Mouse (Mus musculus): ENCODE data around the gene Apbb1ip. TPM values are rescaled to one million over a fixed set of nuclear protein-coding genes. Genes with fewer than 3 reads are reported as not detected.
"Not testable (repeated sequence)": the region's sequence is repeated elsewhere in the genome, so short reads cannot be mapped to it uniquely, and the experiment has no call there.

Gene Apbb1ip
- polyA plus RNA-seq, 1 experiment: 1.4 TPM

GRCm38 (mm10) chr2:22864394-22865037 is 90.6 kb downstream of the Apbb1ip start:
- not testable (repeated sequence) for H3K4me1 ChIP-seq (ENCODE audit: control insufficient read depth, insufficient read depth, insufficient read length, low read length); H3K4me3 ChIP-seq (ENCODE audit: low read depth, low read length); H3K27me3 ChIP-seq (ENCODE audit: control insufficient read depth, insufficient read depth, low read length); H3K27ac ChIP-seq (ENCODE audit: insufficient read depth, low read depth, low read length); H3K36me3 ChIP-seq (ENCODE audit: control insufficient read depth, insufficient read depth, low read length)
- TF ChIP-seq CTCF (IDR thresholded peaks at IDR 0.05; ENCODE audit: extremely low read depth, insufficient read length, insufficient replicate concordance, low read depth, low read length): peak; percentile 81; the same call in 1 of the 2 replicates
- 2% methylated on average over 6 of the region's 6 CpGs for WGBS

- WGBS: 93% methylated on average over 1 of the region's 1 CpGs
- Histone ChIP-seq H3K4me1 (ENCODE audit: control insufficient read depth, insufficient read depth, insufficient read length, low read length) (peaks cover 8% of the 10 kb centered on the region; the same call in 1 of the 2 replicates), H3K27ac (ENCODE audit: insufficient read depth, low read depth, low read length) (no peak overlapping the region), H3K27me3 (ENCODE audit: control insufficient read depth, insufficient read depth, low read length) (no peaks in the 10 kb centered on the region), H3K36me3 (ENCODE audit: control insufficient read depth, insufficient read depth, low read length) (no peaks in the 10 kb centered on the region), H3K4me3 (ENCODE audit: low read depth, low read length) (no peak overlapping the region)
- TF ChIP-seq CTCF (IDR thresholded peaks at IDR 0.05; ENCODE audit: extremely low read depth, insufficient read length, insufficient replicate concordance, low read depth, low read length): no peak
- no peak for TF ChIP-seq POLR2A (IDR thresholded peaks at IDR 0.05; ENCODE audit: low read depth, low read length)
Observed at GRCm38 (mm10) chr2:22865818-22866217, 91.9 kb downstream of the Apbb1ip start.

- Histone ChIP-seq H3K36me3 (ENCODE audit: control insufficient read depth, insufficient read depth, low read length) (no peaks in the 10 kb centered on the region), H3K27me3 (ENCODE audit: control insufficient read depth, insufficient read depth, low read length) (no peaks in the 10 kb centered on the region), H3K4me1 (ENCODE audit: control insufficient read depth, insufficient read depth, insufficient read length, low read length) (peaks cover 8% of the 10 kb centered on the region; the same call in 1 of the 2 replicates), H3K27ac (ENCODE audit: insufficient read depth, low read depth, low read length) (no peak overlapping the region), H3K4me3 (ENCODE audit: low read depth, low read length) (no peak overlapping the region)
- TF ChIP-seq CTCF (IDR thresholded peaks at IDR 0.05; ENCODE audit: extremely low read depth, insufficient read length, insufficient replicate concordance, low read depth, low read length) (no peak), POLR2A (IDR thresholded peaks at IDR 0.05; ENCODE audit: low read depth, low read length) (no peak)
- 29% methylated on average over 7 of the region's 7 CpGs for WGBS
Observed at GRCm38 (mm10) chr2:22866894-22867424, 93.1 kb downstream of the Apbb1ip start.

GRCm38 (mm10) chr2:22873159-22873558 is 99.3 kb downstream of the Apbb1ip start:
- H3K36me3 ChIP-seq (ENCODE audit: control insufficient read depth, insufficient read depth, low read length): no peaks in the 10 kb centered on the region
- peaks cover 21% of the 10 kb centered on the region; the same call in 1 of the 2 replicates for H3K4me1 ChIP-seq (ENCODE audit: control insufficient read depth, insufficient read depth, insufficient read length, low read length)
- no peak for TF ChIP-seq CTCF (IDR thresholded peaks at IDR 0.05; ENCODE audit: extremely low read depth, insufficient read length, insufficient replicate concordance, low read depth, low read length)
- TF ChIP-seq POLR2A (IDR thresholded peaks at IDR 0.05; ENCODE audit: low read depth, low read length): no peak
- 33% methylated on average over 1 of the region's 1 CpGs for WGBS
- H3K4me3 ChIP-seq (ENCODE audit: low read depth, low read length): no peak overlapping the region
- peak overlapping the region; percentile 100 for H3K27ac ChIP-seq (ENCODE audit: insufficient read depth, low read depth, low read length)
- no peaks in the 10 kb centered on the region for H3K27me3 ChIP-seq (ENCODE audit: control insufficient read depth, insufficient read depth, low read length)

- WGBS: 16% methylated on average over 10 of the region's 10 CpGs
- no peak for TF ChIP-seq POLR2A (IDR thresholded peaks at IDR 0.05; ENCODE audit: low read depth, low read length)
- TF ChIP-seq CTCF (IDR thresholded peaks at IDR 0.05; ENCODE audit: extremely low read depth, insufficient read length, insufficient replicate concordance, low read depth, low read length): no peak
- peak overlapping the region; percentile 100 for H3K27ac ChIP-seq (ENCODE audit: insufficient read depth, low read depth, low read length)
Observed at GRCm38 (mm10) chr2:22874628-22875027, 100.7 kb downstream of the Apbb1ip start.

GRCm38 (mm10) chr2:22876614-22877013 is 102.7 kb downstream of the Apbb1ip start:
- Histone ChIP-seq H3K27ac (ENCODE audit: insufficient read depth, low read depth, low read length) (peak overlapping the region; percentile 65; the same call in 1 of the 2 replicates), H3K27me3 (ENCODE audit: control insufficient read depth, insufficient read depth, low read length) (no peaks in the 10 kb centered on the region), H3K36me3 (ENCODE audit: control insufficient read depth, insufficient read depth, low read length) (no peaks in the 10 kb centered on the region), H3K4me3 (ENCODE audit: low read depth, low read length) (no peak overlapping the region), H3K4me1 (ENCODE audit: control insufficient read depth, insufficient read depth, insufficient read length, low read length) (peaks cover 26% of the 10 kb centered on the region)
- 25% methylated on average over 3 of the region's 3 CpGs for WGBS
- TF ChIP-seq CTCF (IDR thresholded peaks at IDR 0.05; ENCODE audit: extremely low read depth, insufficient read length, insufficient replicate concordance, low read depth, low read length): no peak
- no peak for TF ChIP-seq POLR2A (IDR thresholded peaks at IDR 0.05; ENCODE audit: low read depth, low read length)

More at GRCm38 (mm10) chr2:22874628-22875027, 100.7 kb downstream of the Apbb1ip start:
- Histone ChIP-seq H3K4me3 (ENCODE audit: low read depth, low read length) (no peak overlapping the region), H3K27me3 (ENCODE audit: control insufficient read depth, insufficient read depth, low read length) (no peaks in the 10 kb centered on the region), H3K36me3 (ENCODE audit: control insufficient read depth, insufficient read depth, low read length) (no peaks in the 10 kb centered on the region), H3K4me1 (ENCODE audit: control insufficient read depth, insufficient read depth, insufficient read length, low read length) (peaks cover 26% of the 10 kb centered on the region)

GRCm38 (mm10) chr2:22878781-22879180 is 104.9 kb downstream of the Apbb1ip start:
- TF ChIP-seq POLR2A (IDR thresholded peaks at IDR 0.05; ENCODE audit: low read depth, low read length) (no peak), CTCF (IDR thresholded peaks at IDR 0.05; ENCODE audit: extremely low read depth, insufficient read length, insufficient replicate concordance, low read depth, low read length) (no peak)
- 15% methylated on average over 1 of the region's 1 CpGs for WGBS
- H3K27me3 ChIP-seq (ENCODE audit: control insufficient read depth, insufficient read depth, low read length): no peaks in the 10 kb centered on the region
- H3K27ac ChIP-seq (ENCODE audit: insufficient read depth, low read depth, low read length): no peak overlapping the region
- no peak overlapping the region for H3K4me3 ChIP-seq (ENCODE audit: low read depth, low read length)
- no peaks in the 10 kb centered on the region for H3K36me3 ChIP-seq (ENCODE audit: control insufficient read depth, insufficient read depth, low read length)
- H3K4me1 ChIP-seq (ENCODE audit: control insufficient read depth, insufficient read depth, insufficient read length, low read length): peaks cover 23% of the 10 kb centered on the region

GRCm38 (mm10) chr2:22880726-22881125 is 106.8 kb downstream of the Apbb1ip start:
- not testable (repeated sequence) for H3K4me3 ChIP-seq (ENCODE audit: low read depth, low read length); H3K27ac ChIP-seq (ENCODE audit: insufficient read depth, low read depth, low read length); H3K36me3 ChIP-seq (ENCODE audit: control insufficient read depth, insufficient read depth, low read length); H3K27me3 ChIP-seq (ENCODE audit: control insufficient read depth, insufficient read depth, low read length)
- H3K4me1 ChIP-seq (ENCODE audit: control insufficient read depth, insufficient read depth, insufficient read length, low read length): peaks cover 14% of the 10 kb centered on the region
- 83% methylated on average over 3 of the region's 3 CpGs for WGBS

All from small intestine, adult 2 months (tissue).